Mouse (Mus musculus) kidney, postnatal 0 days (tissue): ENCODE data around the gene Tbc1d24. TPM values are rescaled to one million over a fixed set of nuclear protein-coding genes. Genes with fewer than 3 reads are reported as not detected.
"Not testable (repeated sequence)": the region's sequence is repeated elsewhere in the genome, so short reads cannot be mapped to it uniquely, and the experiment has no call there.

Source experiments
- ATAC-seq: fragments of 200-750 bp; cut with Nextera tagmentation; replicated peaks from 2 replicates; pipeline ENCODE4 v1.8.0; 2017; ENCODE audit warnings: low read depth, moderate number of reproducible peaks, moderate TSS enrichment, moderate library complexity; ENCODE audit not compliant: low FRiP score
- DNase-seq: peaks from one replicate; pipeline ENCODE4 v3.0.0-alpha.2; 2016; ENCODE audit warnings: low spot score
- H3K27ac ChIP-seq: fragments of 300-500 bp; sonication (generic); 2 replicates; pipeline ENCODE4 v1.5.1; 2014; ENCODE audit warnings: mild to moderate bottlenecking
- H3K27me3 ChIP-seq: fragments of 300-500 bp; sonication (generic); 2 replicates; pipeline ENCODE4 v1.6.1; 2014; ENCODE audit warnings: low read length, mixed read lengths; ENCODE audit not compliant: insufficient read depth
- H3K36me3 ChIP-seq: fragments of 300-500 bp; sonication (generic); 2 replicates; pipeline ENCODE4 v1.6.1; 2014; ENCODE audit warnings: low read length, mixed read lengths; ENCODE audit not compliant: insufficient read depth
- H3K4me1 ChIP-seq: fragments of 300-500 bp; sonication (generic); replicated peaks from 2 replicates; pipeline ENCODE4 v1.6.1; 2014; ENCODE audit warnings: antibody characterized with exemption, low read length, mixed read lengths; ENCODE audit not compliant: insufficient read depth
- H3K4me2 ChIP-seq: fragments of 300-500 bp; sonication (generic); 2 replicates; pipeline ENCODE4 v1.6.1; 2014; ENCODE audit warnings: mild to moderate bottlenecking, low read length, moderate library complexity, mixed read lengths
- H3K4me3 ChIP-seq: fragments of 300-500 bp; sonication (generic); replicated peaks from 2 replicates; pipeline ENCODE4 v1.5.1; 2014; ENCODE audit warnings: low read depth, low read length
- H3K9ac ChIP-seq: fragments of 300-500 bp; sonication (generic); 2 replicates; pipeline ENCODE4 v1.6.1; 2014; ENCODE audit warnings: low read depth, low read length
- H3K9me3 ChIP-seq: fragments of 300-500 bp; sonication (generic); replicated peaks from 2 replicates; pipeline ENCODE4 v1.6.1; 2016; ENCODE audit warnings: low read length, inconsistent platforms, mixed read lengths
- CTCF ChIP-seq: IDR thresholded peaks from 2 replicates; pipeline ENCODE4 v1.5.1; 2016; ENCODE audit warnings: antibody characterized with exemption, low read depth, mild to moderate bottlenecking, moderate library complexity
- WGBS: fragments of 180-500 bp; shearing (Covaris S2); extraction: QIAGEN DNeasy Blood & Tissue Kit; methylation state at CpG from one replicate; pipeline ENCODE4 v1.1.7; 2014; 5-methylcytosine and 5-hydroxymethylcytosine counted together
- polyA plus RNA-seq: library from polyadenylated mRNA; unstranded; fragments of >200 nt; fragmentation: Nextera tagmentation; extraction: Ambion mirVana; gene quantifications from 2 replicates; pipeline ENCODE4 v1.2.1, GENCODE M21; 2015

Tbc1d24 gene
- polyA plus RNA-seq, 1 experiment from 2014 or later: 2.3 TPM

- WGBS: 67% methylated on average over 3 of the region's 3 CpGs
- no peak overlapping the region for H3K4me2 ChIP-seq
Observed at GRCm38 (mm10) chr17:24139256-24139655, 66.1 kb downstream of the Tbc1d24 start.

DNA sequence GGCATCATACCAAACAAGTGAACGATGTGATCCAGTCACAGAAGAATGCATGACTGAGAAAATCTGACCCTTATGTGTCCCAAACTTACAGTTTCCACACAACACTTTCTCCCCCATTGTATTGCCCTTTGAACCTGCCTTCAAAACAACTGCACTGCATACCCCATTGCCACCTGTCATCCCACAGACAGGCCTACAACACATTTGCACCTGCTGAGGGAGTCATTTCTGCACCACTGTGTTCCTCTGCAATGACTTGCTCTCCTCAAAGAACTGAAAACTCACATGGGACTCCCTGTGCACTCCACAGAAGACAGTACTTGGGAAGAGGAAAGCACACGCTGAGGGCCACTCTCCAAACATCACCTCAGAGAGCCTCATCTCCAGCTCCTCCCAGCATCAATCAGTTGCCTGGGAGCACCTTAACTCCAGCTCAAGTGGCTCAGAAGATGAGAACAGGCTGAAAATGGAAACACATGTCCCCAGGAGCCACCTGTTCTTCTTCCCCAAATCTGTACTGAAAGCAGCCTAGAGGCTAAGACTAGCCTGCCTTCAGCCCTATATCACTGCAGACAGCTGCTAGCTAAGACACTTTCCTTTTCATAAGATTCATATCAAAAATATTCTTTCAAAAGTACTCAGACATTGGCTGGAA lies 68.0 kb downstream of the Tbc1d24 start:
- no peaks in the 10 kb centered on the region for H3K27me3 ChIP-seq
- DNase-seq (no peak), ATAC-seq (no peak)
- H3K9me3 ChIP-seq: no peaks in the 10 kb centered on the region
- H3K9ac ChIP-seq: no peak overlapping the region
- H3K4me2 ChIP-seq: no peak overlapping the region
- H3K27ac ChIP-seq: no peak overlapping the region; the same call in 1 of the 2 replicates
- WGBS: 67% methylated on average over 2 of the region's 2 CpGs
- H3K4me1 ChIP-seq: peaks cover 13% of the 10 kb centered on the region
- no peak overlapping the region for H3K4me3 ChIP-seq
- H3K36me3 ChIP-seq: no peaks in the 10 kb centered on the region
- TF ChIP-seq CTCF: no peak

More at GRCm38 (mm10) chr17:24139256-24139655, 66.1 kb downstream of the Tbc1d24 start:
- no peaks in the 10 kb centered on the region for H3K9me3 ChIP-seq
- no peak for TF ChIP-seq CTCF
- ATAC-seq (no peak), DNase-seq (no peak)
- H3K27me3 ChIP-seq: no peaks in the 10 kb centered on the region
- H3K9ac ChIP-seq: no peak overlapping the region
- H3K27ac ChIP-seq: no peak overlapping the region
- peaks cover 13% of the 10 kb centered on the region for H3K4me1 ChIP-seq
- H3K4me3 ChIP-seq: no peak overlapping the region
- no peaks in the 10 kb centered on the region for H3K36me3 ChIP-seq

GRCm38 (mm10) chr17:24134062-24134461 lies 71.3 kb downstream of the Tbc1d24 start:
- no peaks in the 10 kb centered on the region; the same call in 1 of the 2 replicates for H3K4me1 ChIP-seq
- no peak overlapping the region for H3K4me2 ChIP-seq
- no peak overlapping the region for H3K27ac ChIP-seq
- H3K9ac ChIP-seq: no peak overlapping the region
- TF ChIP-seq CTCF: no peak
- H3K9me3 ChIP-seq: no peaks in the 10 kb centered on the region
- ATAC-seq: no peak
- no peak overlapping the region for H3K4me3 ChIP-seq
- DNase-seq: no peak
- H3K36me3 ChIP-seq: no peaks in the 10 kb centered on the region
- no peaks in the 10 kb centered on the region for H3K27me3 ChIP-seq

DNA sequence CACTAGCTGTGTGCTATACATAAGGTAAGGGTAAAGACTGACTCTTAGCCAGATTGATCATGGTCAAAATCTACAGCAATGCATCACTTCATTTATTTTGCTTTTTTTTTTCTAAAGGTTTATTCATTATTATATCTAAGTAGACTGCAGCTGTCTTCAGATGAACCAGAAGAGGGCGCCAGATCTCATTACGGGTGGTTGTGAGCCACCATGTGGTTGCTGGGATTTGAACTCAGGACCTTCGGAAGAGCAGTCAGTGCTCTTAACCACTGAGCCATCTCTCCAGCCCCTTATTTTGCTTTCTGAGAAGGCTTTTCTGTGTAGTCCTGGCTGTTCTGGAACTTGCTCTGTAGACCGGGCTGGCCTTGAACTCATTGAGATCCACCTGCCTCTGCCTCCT lies 72.4 kb downstream of the Tbc1d24 start:
- not testable (repeated sequence) for DNase-seq, H3K4me2 ChIP-seq, H3K4me1 ChIP-seq, H3K4me3 ChIP-seq, ATAC-seq, H3K36me3 ChIP-seq, H3K27me3 ChIP-seq, H3K27ac ChIP-seq, H3K9me3 ChIP-seq, H3K9ac ChIP-seq
- WGBS: 93% methylated on average over 4 of the region's 4 CpGs
- TF ChIP-seq CTCF: peak; percentile 35; the same call in 1 of the 2 replicates

- H3K9ac ChIP-seq: no peak overlapping the region
- no peaks in the 10 kb centered on the region for H3K36me3 ChIP-seq
- TF ChIP-seq CTCF: 0 out of 2 replicates have a peak, but pooled peaks have one; percentile 39
- no peaks in the 10 kb centered on the region for H3K9me3 ChIP-seq
- no peaks in the 10 kb centered on the region for H3K27me3 ChIP-seq
- no peaks in the 10 kb centered on the region for H3K4me1 ChIP-seq
- peak; percentile 17 for DNase-seq
- no peak overlapping the region for H3K27ac ChIP-seq
- H3K4me2 ChIP-seq: no peak overlapping the region
- WGBS: 75% methylated on average over 3 of the region's 3 CpGs
- no peak overlapping the region for H3K4me3 ChIP-seq
- ATAC-seq: no peak
Observed at GRCm38 (mm10) chr17:24131570-24131969, 73.8 kb downstream of the Tbc1d24 start.

DNA sequence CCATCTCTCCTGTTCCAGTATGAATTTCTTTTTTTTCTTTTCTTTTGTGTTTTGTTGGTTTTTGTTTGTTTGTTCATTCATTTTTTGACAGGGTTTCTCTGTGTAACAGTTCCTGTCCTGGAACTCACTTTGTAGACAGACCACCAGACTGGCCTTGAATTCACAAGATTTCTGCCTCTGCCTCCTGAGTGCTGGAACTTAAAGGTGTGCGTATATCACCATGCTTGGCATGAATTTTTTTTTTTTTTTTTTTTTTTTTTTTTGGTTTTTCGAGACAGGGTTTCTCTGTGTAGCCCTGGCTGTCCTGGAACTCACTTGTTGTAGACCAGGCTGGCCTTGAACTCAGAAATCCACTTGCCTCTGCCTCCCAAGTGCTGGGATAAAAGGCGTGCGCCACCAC lies 76.1 kb downstream of the Tbc1d24 start:
- H3K27me3 ChIP-seq, ATAC-seq, H3K4me1 ChIP-seq, H3K4me3 ChIP-seq, H3K9me3 ChIP-seq, H3K9ac ChIP-seq, H3K4me2 ChIP-seq, H3K36me3 ChIP-seq, H3K27ac ChIP-seq, DNase-seq: not testable (repeated sequence)
- WGBS: 92% methylated on average over 4 of the region's 4 CpGs

- no peak for TF ChIP-seq CTCF
- Histone ChIP-seq H3K36me3 (no peaks in the 10 kb centered on the region), H3K9ac (no peak overlapping the region), H3K4me2 (no peak overlapping the region), H3K4me3 (no peak overlapping the region), H3K27me3 (no peaks in the 10 kb centered on the region), H3K4me1 (no peaks in the 10 kb centered on the region), H3K9me3 (no peaks in the 10 kb centered on the region), H3K27ac (no peak overlapping the region)
- 96% methylated on average over 1 of the region's 1 CpGs for WGBS
- DNase-seq (no peak), ATAC-seq (no peak)
Observed at GRCm38 (mm10) chr17:24127592-24127991, 77.8 kb downstream of the Tbc1d24 start.
